Mouse (Mus musculus) layer of hippocampus, adult 2 months (tissue): ENCODE data around the gene Bik. TPM values are rescaled to one million over a fixed set of nuclear protein-coding genes. Genes with fewer than 3 reads are reported as not detected.

ENCODE experiments used
- DNase-seq, 2 experiments: peaks; one replicate each; pipeline ENCODE4 v3.0.0; 2022; ENCODE audit warnings: low spot score in 2 of 2
- H3K27ac ChIP-seq: fragments of 200-600 bp; 2 replicates; pipeline ENCODE4 v1.8.1; 2022
- H3K4me3 ChIP-seq: fragments of 200-600 bp; 2 replicates; pipeline ENCODE4 v1.8.1; 2022; ENCODE audit warnings: mild to moderate bottlenecking
- CTCF ChIP-seq: fragments of 200-600 bp; conservative IDR thresholded peaks from 2 replicates; pipeline ENCODE4 v1.8.1; 2022; ENCODE audit warnings: antibody characterized with exemption, mild to moderate bottlenecking, moderate library complexity
- microRNA-seq, 2 experiments: library from miRNA; unstranded; fragments of <30 nt; microRNA quantifications; one replicate each; pipeline ENCODE4 v1.2.0; 2021
- total RNA-seq, 2 experiments: library from RNA; stranded (reverse); gene quantifications; 2 replicates each; pipeline ENCODE4 v1.2.3; 2021

The Bik gene
- total RNA-seq, 2 experiments from 2014 or later = not detected

- Histone ChIP-seq H3K4me3 (no peak overlapping the region), H3K27ac (no peak overlapping the region)
- TF ChIP-seq CTCF = no peak
- DNase-seq = no peak
These were observed 64.2 kb downstream of the Bik start for GRCm38 (mm10) chr15:83590841-83591240.

- no peak for TF ChIP-seq CTCF
- Histone ChIP-seq H3K27ac (no peak overlapping the region), H3K4me3 (no peak overlapping the region)
- no peak for DNase-seq
These were observed 65.1 kb downstream of the Bik start for GRCm38 (mm10) chr15:83591758-83592157.

GRCm38 (mm10) chr15:83592260-83593188 is 65.9 kb downstream of the Bik start:
- no peak for TF ChIP-seq CTCF
- no peak for DNase-seq
- Histone ChIP-seq H3K27ac (no peak overlapping the region), H3K4me3 (no peak overlapping the region)

GRCm38 (mm10) chr15:83593189-83593585 is 66.5 kb downstream of the Bik start:
- no peak for TF ChIP-seq CTCF
- Histone ChIP-seq H3K27ac (no peak overlapping the region), H3K4me3 (no peak overlapping the region)
- DNase-seq = no peak

GRCm38 (mm10) chr15:83593702-83594512 is 67.2 kb downstream of the Bik start:
- Histone ChIP-seq H3K27ac (peak overlapping the region; percentile 80; the same call in 1 of the 2 replicates), H3K4me3 (peak overlapping the region; percentile 79)
- TF ChIP-seq CTCF = no peak
- no peak for DNase-seq

Small RNAs within 50 kb of the gene (microRNA-seq; reads per million reads assigned to microRNA genes)
- gene Gm24575 = 0 reads per million in 2 experiments

Other genes starting within 250 kb of the Bik start
- 10 to 100 TPM; 17.3 to 17.5 TPM for gene Arfgap3, start 176.6 kb upstream of the Bik start, total RNA-seq
- gene Pacsin2, start 62.3 kb upstream of the Bik start, total RNA-seq = 100 to 1,000 TPM in 1 of 2 experiments, 10 to 100 TPM in 1; 99.7 to 104 TPM
- gene Ttll1, start 16.0 kb upstream of the Bik start, total RNA-seq = 10 to 100 TPM; 34.5 to 36.6 TPM
- 1 to 10 TPM; 5.4 to 6.1 TPM for gene Tspo, start 36.7 kb downstream of the Bik start, total RNA-seq
- gene Mcat, start 36.9 kb downstream of the Bik start, total RNA-seq = 10 to 100 TPM; 24.2 to 28.7 TPM
- gene Ttll12, start 68.3 kb downstream of the Bik start, total RNA-seq = 10 to 100 TPM; 10.3 to 11.2 TPM
- 10 to 100 TPM; 20.4 to 20.9 TPM for gene Scube1, start 198.2 kb downstream of the Bik start, total RNA-seq